Mouse (Mus musculus): ENCODE results near the gene 1110065P20Rik. TPM values are rescaled to one million over a fixed set of nuclear protein-coding genes. Genes with fewer than 3 reads are reported as not detected.
A peak's percentile ranks its signal among the peaks of the same experiment; 100 is the strongest.

The 1110065P20Rik gene
- 10 to 100 TPM; 73.5 to 74.0 TPM for total RNA-seq (2021)

GRCm38 (mm10) chr4:124850933-124851658 is at the start of gene 1110065P20Rik:
Gene 1110065P20Rik (minus strand): TSS chr4:124851196.
- peak; percentile 78 to 81 for DNase-seq (ENCODE audit: low spot score in 2 of 2)
- intact Hi-C loops (cut with DNase I) = loop anchor here (5.0 kb wide), 1 partner anchor 41 kb away; no protein-coding TSS in a partner anchor

GRCm38 (mm10) chr4:124899906-124900305 is 48.9 kb upstream of the 1110065P20Rik start:
- no peak for DNase-seq (ENCODE audit: low spot score in 2 of 2)
- intact Hi-C loops (cut with DNase I) = no loop called here

GRCm38 (mm10) chr4:124898428-124898827 is 47.4 kb upstream of the 1110065P20Rik start:
- no peak for DNase-seq (ENCODE audit: low spot score in 2 of 2)
- intact Hi-C loops (cut with DNase I) = no loop called here

- DNase-seq (ENCODE audit: low spot score in 2 of 2) = peak; percentile 77 to 81
- intact Hi-C loops (cut with DNase I) = loop anchor here (5.0 kb wide), 1 partner anchor 42 kb away; the partner anchor contains the start of genes 1110065P20Rik and Yrdc
Observed at GRCm38 (mm10) chr4:124894508-124895428, 43.8 kb upstream of the 1110065P20Rik start.

GRCm38 (mm10) chr4:124893769-124894168 is 42.8 kb upstream of the 1110065P20Rik start:
- intact Hi-C loops (cut with DNase I) = loop anchor here (5.0 kb wide), 1 partner anchor 41 kb away; the partner anchor contains the start of genes 1110065P20Rik and Yrdc
- DNase-seq (ENCODE audit: low spot score in 2 of 2) = no peak

GRCm38 (mm10) chr4:124890831-124891230 is 39.8 kb upstream of the 1110065P20Rik start:
- intact Hi-C loops (cut with DNase I) = loop anchor here (5.0 kb wide), 1 partner anchor 39 kb away; the partner anchor contains the start of genes 1110065P20Rik and Yrdc
- peak; percentile 42 to 70 for DNase-seq (ENCODE audit: low spot score in 2 of 2)

GRCm38 (mm10) chr4:124889935-124890334 is 38.9 kb upstream of the 1110065P20Rik start:
- intact Hi-C loops (cut with DNase I) = loop anchor here (5.0 kb wide), 1 partner anchor 38 kb away; the partner anchor contains the start of genes 1110065P20Rik and Yrdc

GRCm38 (mm10) chr4:124888702-124889101 is 37.7 kb upstream of the 1110065P20Rik start:
- intact Hi-C loops (cut with DNase I) = no loop called here
- DNase-seq (ENCODE audit: low spot score in 2 of 2) = peak in 1 of 2 experiments; percentile 84

More at GRCm38 (mm10) chr4:124889935-124890334, 38.9 kb upstream of the 1110065P20Rik start:
- DNase-seq (ENCODE audit: low spot score in 2 of 2) = peak in 1 of 2 experiments; percentile 53

GRCm38 (mm10) chr4:124882151-124882729 is 31.2 kb upstream of the 1110065P20Rik start:
- intact Hi-C loops (cut with DNase I) = no loop called here
- peak in 1 of 2 experiments; percentile 32 for DNase-seq (ENCODE audit: low spot score in 2 of 2)

- intact Hi-C loops (cut with DNase I) = no loop called here
- DNase-seq (ENCODE audit: low spot score in 2 of 2) = peak; percentile 80 to 87
Observed at GRCm38 (mm10) chr4:124881341-124881908, 30.4 kb upstream of the 1110065P20Rik start.

- no peak for DNase-seq (ENCODE audit: low spot score in 2 of 2)
- intact Hi-C loops (cut with DNase I) = no loop called here
Observed at GRCm38 (mm10) chr4:124880599-124880998, 29.6 kb upstream of the 1110065P20Rik start, which contains the start of gene Epha10. Gene Epha10 (plus strand): TSS chr4:124880899.

- intact Hi-C loops (cut with DNase I) = no loop called here
- no peak for DNase-seq (ENCODE audit: low spot score in 2 of 2)
Observed at GRCm38 (mm10) chr4:124872719-124873118, 21.7 kb upstream of the 1110065P20Rik start.

- no peak for DNase-seq (ENCODE audit: low spot score in 2 of 2)
- intact Hi-C loops (cut with DNase I) = loop anchor here (5.0 kb wide), 1 partner anchor 76 kb away; the partner anchor contains the start of genes 9930104L06Rik and Cdca8
Observed at GRCm38 (mm10) chr4:124861283-124862188, 10.5 kb upstream of the 1110065P20Rik start, which contains the start of gene Maneal. Gene Maneal (minus strand): TSS chr4:124862171.

- DNase-seq (ENCODE audit: low spot score in 2 of 2) = no peak
- intact Hi-C loops (cut with DNase I) = loop anchor here (5.0 kb wide), 1 partner anchor 77 kb away; the partner anchor contains the start of genes 9930104L06Rik and Cdca8
Observed at GRCm38 (mm10) chr4:124860446-124860845, 9.4 kb upstream of the 1110065P20Rik start.

GRCm38 (mm10) chr4:124858370-124858769 is 7.4 kb upstream of the 1110065P20Rik start:
- no peak for DNase-seq (ENCODE audit: low spot score in 2 of 2)
- intact Hi-C loops (cut with DNase I) = no loop called here

- DNase-seq (ENCODE audit: low spot score in 2 of 2) = peak in 1 of 2 experiments; percentile 64
- intact Hi-C loops (cut with DNase I) = no loop called here
Observed at GRCm38 (mm10) chr4:124856294-124856693, 5.3 kb upstream of the 1110065P20Rik start.

- intact Hi-C loops (cut with DNase I) = loop anchor here (5.0 kb wide), 1 partner anchor 42 kb away; no protein-coding TSS in a partner anchor
- peak; percentile 95 for DNase-seq (ENCODE audit: low spot score in 2 of 2)
Observed at GRCm38 (mm10) chr4:124850261-124850913, 609 bp downstream of the 1110065P20Rik start, which contains the start of gene Yrdc. Gene Yrdc (plus strand): TSS chr4:124850679.

All from left cerebral cortex, postnatal 25 days (tissue).